Mouse (Mus musculus) lung, postnatal 0 days (tissue): ENCODE results near the gene Tpst2. TPM values are rescaled to one million over a fixed set of nuclear protein-coding genes. Genes with fewer than 3 reads are reported as not detected.

ENCODE experiments used
- ATAC-seq: fragments of 200-750 bp; cut with Nextera tagmentation; 2 replicates; pipeline ENCODE4 v1.8.0; 2017; ENCODE audit warnings: moderate library complexity
- DNase-seq: peaks from one replicate; pipeline ENCODE4 v3.0.0-alpha.2; 2016; ENCODE audit warnings: low spot score
- H3K27ac ChIP-seq: fragments of 300-500 bp; sonication (generic); 2 replicates; pipeline ENCODE4 v1.5.1; 2014; ENCODE audit warnings: antibody characterized with exemption, mild to moderate bottlenecking, low read length, mixed read lengths
- H3K27me3 ChIP-seq: fragments of 300-500 bp; sonication (generic); replicated peaks from 2 replicates; pipeline ENCODE4 v1.6.1; 2014; ENCODE audit warnings: low read length, mixed read lengths; ENCODE audit not compliant: insufficient read depth
- H3K36me3 ChIP-seq: fragments of 300-500 bp; sonication (generic); 2 replicates; pipeline ENCODE4 v1.6.1; 2014; ENCODE audit warnings: low read length, mixed read lengths; ENCODE audit not compliant: insufficient read depth
- H3K4me1 ChIP-seq: fragments of 300-500 bp; sonication (generic); 2 replicates; pipeline ENCODE4 v1.6.1; 2014; ENCODE audit warnings: antibody characterized with exemption, low read depth, low read length, mixed read lengths; ENCODE audit not compliant: insufficient read depth
- H3K4me2 ChIP-seq: fragments of 300-500 bp; sonication (generic); replicated peaks from 2 replicates; pipeline ENCODE4 v1.6.1; 2014; ENCODE audit warnings: low read depth, mild to moderate bottlenecking, low read length, moderate library complexity, mixed read lengths
- H3K4me3 ChIP-seq: fragments of 300-500 bp; sonication (generic); 2 replicates; pipeline ENCODE4 v1.5.1; 2014; ENCODE audit warnings: low read depth, low read length
- H3K9ac ChIP-seq: fragments of 300-500 bp; sonication (generic); replicated peaks from 2 replicates; pipeline ENCODE4 v1.6.1; 2014; ENCODE audit warnings: low read depth, mild to moderate bottlenecking
- H3K9me3 ChIP-seq: fragments of 300-500 bp; sonication (generic); 2 replicates; pipeline ENCODE4 v1.6.1; 2016; ENCODE audit warnings: low read length, mixed read lengths
- CTCF ChIP-seq: IDR thresholded peaks from 2 replicates; pipeline ENCODE4 v1.5.1; 2016; ENCODE audit warnings: antibody characterized with exemption, mild to moderate bottlenecking
- EP300 ChIP-seq: IDR thresholded peaks from 2 replicates; pipeline ENCODE4 v1.6.1; 2016; ENCODE audit warnings: antibody characterized with exemption, mild to moderate bottlenecking, control low read depth
- WGBS: fragments of 180-500 bp; shearing (Covaris S2); extraction: QIAGEN DNeasy Blood & Tissue Kit; methylation state at CpG from one replicate; pipeline ENCODE4 v1.1.7; 2014; 5-methylcytosine and 5-hydroxymethylcytosine counted together
- polyA plus RNA-seq: library from polyadenylated mRNA; unstranded; fragments of >200 nt; fragmentation: Nextera tagmentation; extraction: Ambion mirVana; gene quantifications from 2 replicates; pipeline ENCODE4 v1.2.1, GENCODE M21; 2015

Gene Tpst2
- polyA plus RNA-seq, 1 experiment from 2014 or later, result 106 TPM

GRCm38 (mm10) chr5:112335473-112335872 lies 59.0 kb downstream of the Tpst2 start:
- Histone ChIP-seq H3K27ac (no peak overlapping the region), H3K9me3 (no peaks in the 10 kb centered on the region), H3K4me1 (no peaks in the 10 kb centered on the region), H3K36me3 (peaks cover 58% of the 10 kb centered on the region), H3K4me2 (no peak overlapping the region), H3K4me3 (no peak overlapping the region), H3K9ac (no peak overlapping the region), H3K27me3 (no peaks in the 10 kb centered on the region)
- no peak for TF ChIP-seq EP300
- TF ChIP-seq CTCF, result peak; percentile 79
- peak; percentile 30 for DNase-seq
- peak; percentile 54 for ATAC-seq
- WGBS, result 6% methylated on average over 2 of the region's 2 CpGs

GRCm38 (mm10) chr5:112337004-112337403 lies 60.5 kb downstream of the Tpst2 start:
- ATAC-seq (no peak), DNase-seq (no peak)
- H3K9me3 ChIP-seq, result no peaks in the 10 kb centered on the region
- no peak overlapping the region for H3K4me2 ChIP-seq
- no peak for TF ChIP-seq CTCF
- no peak for TF ChIP-seq EP300
- no peaks in the 10 kb centered on the region for H3K27me3 ChIP-seq
- H3K9ac ChIP-seq, result no peak overlapping the region
- no peak overlapping the region for H3K27ac ChIP-seq
- H3K4me3 ChIP-seq, result no peak overlapping the region
- no peaks in the 10 kb centered on the region for H3K4me1 ChIP-seq
- H3K36me3 ChIP-seq, result peaks cover 45% of the 10 kb centered on the region
- 89% methylated on average over 22 of the region's 22 CpGs for WGBS

GRCm38 (mm10) chr5:112339215-112339614 lies 62.7 kb downstream of the Tpst2 start:
- Histone ChIP-seq H3K36me3 (peaks cover 30% of the 10 kb centered on the region), H3K4me2 (no peak overlapping the region), H3K4me1 (0 out of 2 replicates have a peak, but pooled peaks cover 3% of the 10 kb centered on the region), H3K4me3 (no peak overlapping the region), H3K27ac (no peak overlapping the region), H3K9ac (no peak overlapping the region), H3K9me3 (no peaks in the 10 kb centered on the region), H3K27me3 (no peaks in the 10 kb centered on the region)
- DNase-seq (peak; percentile 32), ATAC-seq (no peak)
- 70% methylated on average over 7 of the region's 7 CpGs for WGBS
- no peak for TF ChIP-seq EP300
- TF ChIP-seq CTCF, result peak; percentile 13; the same call in 1 of the 2 replicates

DNA sequence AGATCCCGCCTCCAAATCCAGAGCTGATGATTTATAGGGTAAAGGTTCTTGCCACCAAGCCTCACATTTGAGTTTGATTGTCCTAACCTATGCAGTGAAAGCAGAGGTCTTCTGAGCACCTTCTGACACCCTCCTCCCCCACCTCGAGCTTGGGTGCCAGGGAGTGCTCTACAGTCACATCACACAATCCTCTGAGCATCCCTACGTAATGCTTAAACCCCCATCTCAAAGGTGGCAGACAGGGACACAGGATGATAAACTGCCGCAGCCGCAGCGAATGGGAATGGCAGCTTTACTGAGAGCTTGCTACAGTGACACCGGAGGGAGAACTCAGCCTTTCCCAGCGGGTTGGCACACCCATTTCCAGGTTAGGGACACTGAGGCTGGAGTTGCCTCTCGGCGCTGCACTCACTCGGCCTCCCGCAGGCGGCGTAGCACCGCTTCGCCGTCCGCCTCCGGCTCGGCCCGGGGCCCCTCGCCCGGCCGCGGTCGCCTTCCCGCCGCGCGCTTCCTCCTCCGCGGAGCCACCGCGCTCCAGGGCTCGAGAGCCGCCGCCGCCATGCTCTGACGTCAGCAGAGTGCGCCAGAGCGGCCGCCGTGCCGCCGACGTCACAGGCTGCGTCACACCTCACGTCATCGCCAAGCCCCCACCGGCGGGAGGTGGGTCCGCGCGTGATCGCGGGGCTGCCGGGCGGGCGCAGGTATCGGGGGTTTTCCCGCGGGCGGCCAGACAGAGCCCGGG lies 66.1 kb downstream of the Tpst2 start, which contains the start of the genes Srrd and Hps4:
TSS of gene Srrd (minus strand) at position 578 of the 742 bp plus-strand sequence.
TSS of gene Hps4 (plus strand) at position 621 of the 742 bp plus-strand sequence.
- 2% methylated on average over 52 of the region's 64 CpGs for WGBS
- Histone ChIP-seq H3K4me2 (peak within 1 kb of the TSS; percentile 65), H3K9ac (peak within 1 kb of the TSS; percentile 76), H3K4me1 (0 out of 2 replicates have a peak, but pooled peaks cover 3% of the 10 kb centered on the region), H3K27ac (peak within 1 kb of the TSS; percentile 78), H3K9me3 (no peaks in the 10 kb centered on the region), H3K27me3 (no peaks in the 10 kb centered on the region), H3K4me3 (peak within 1 kb of the TSS; percentile 87), H3K36me3 (0 out of 2 replicates have a peak, but pooled peaks cover 1% of the 10 kb centered on the region)
- peak; percentile 86 for ATAC-seq
- TF ChIP-seq CTCF (no peak; the same call in 1 of the 2 replicates), EP300 (no peak)
- peak; percentile 80 for DNase-seq

DNA sequence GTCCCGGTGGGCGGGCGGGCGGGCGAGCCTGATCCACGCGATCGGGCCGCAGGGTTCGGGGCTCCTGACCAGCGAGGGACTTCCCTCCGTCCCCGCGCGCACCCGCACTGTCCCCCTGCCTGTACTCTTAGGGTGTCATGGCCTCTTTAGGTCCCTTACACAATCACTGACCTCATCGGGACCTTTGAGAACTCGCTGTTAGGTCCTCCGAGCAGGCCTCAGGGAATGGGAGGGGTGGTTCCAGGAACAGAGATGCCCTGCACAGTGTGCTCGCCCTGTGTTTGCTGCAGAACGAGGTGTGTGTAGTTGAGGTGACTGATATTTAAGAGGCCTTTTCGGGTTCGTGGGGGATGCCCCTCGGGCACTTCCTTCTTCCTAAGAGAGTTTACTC lies 66.7 kb downstream of the Tpst2 start:
- Histone ChIP-seq H3K9ac (peak overlapping the region; percentile 76), H3K4me3 (peak overlapping the region; percentile 87), H3K27ac (peak overlapping the region; percentile 78), H3K4me2 (peak overlapping the region; percentile 65), H3K9me3 (no peaks in the 10 kb centered on the region), H3K4me1 (0 out of 2 replicates have a peak, but pooled peaks cover 3% of the 10 kb centered on the region), H3K36me3 (no peaks in the 10 kb centered on the region), H3K27me3 (no peaks in the 10 kb centered on the region)
- no peak for TF ChIP-seq EP300
- TF ChIP-seq CTCF, result 0 out of 2 replicates have a peak, but pooled peaks have one; percentile 7
- DNase-seq (peak; percentile 69), ATAC-seq (peak; percentile 85)
- WGBS, result 0% methylated on average over 24 of the region's 24 CpGs

DNA sequence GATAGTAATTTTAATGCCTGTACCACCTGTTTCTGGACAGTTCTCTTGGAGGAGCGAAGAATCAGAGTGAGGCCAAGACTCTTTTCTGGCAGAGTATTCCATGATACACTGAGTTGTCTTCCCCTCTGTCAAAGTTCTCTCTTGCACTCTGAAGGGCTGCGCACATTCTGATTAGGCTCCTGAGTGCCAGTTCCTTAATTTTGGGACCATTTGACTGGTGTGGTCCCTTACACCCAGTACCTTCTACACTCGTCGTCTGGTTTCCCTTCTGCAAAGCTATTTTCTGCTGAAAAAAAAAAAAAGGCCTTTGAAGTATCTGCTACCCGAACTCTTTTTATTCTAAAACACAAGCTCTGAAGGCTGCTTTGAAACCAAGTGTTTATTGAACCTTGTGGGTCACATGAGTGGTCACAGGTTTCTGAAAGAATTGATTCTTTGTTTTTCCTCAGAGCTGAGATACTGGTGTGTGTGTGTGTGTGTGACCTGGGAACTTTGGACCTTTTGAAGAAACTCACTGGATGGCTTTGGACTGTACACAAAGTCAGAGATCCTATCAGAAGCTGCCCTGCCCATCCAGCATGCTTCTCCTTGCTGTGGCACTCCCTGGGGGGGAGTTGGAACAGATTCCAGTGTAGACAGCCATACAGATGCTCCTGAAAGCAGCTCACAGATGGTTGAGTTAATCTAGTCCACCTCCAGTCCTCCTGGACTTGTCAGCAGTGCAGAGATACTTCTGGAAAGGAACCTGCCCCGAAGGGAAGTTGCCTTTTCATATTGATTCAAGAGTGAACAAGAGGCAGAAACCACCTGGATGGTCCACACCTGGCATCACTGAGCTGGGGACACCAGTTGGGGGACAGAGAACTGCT lies 67.8 kb downstream of the Tpst2 start:
- DNase-seq (no peak), ATAC-seq (no peak)
- 0 out of 2 replicates have a peak, but pooled peaks cover 3% of the 10 kb centered on the region for H3K4me1 ChIP-seq
- no peak overlapping the region for H3K27ac ChIP-seq
- no peaks in the 10 kb centered on the region for H3K9me3 ChIP-seq
- H3K9ac ChIP-seq, result no peak overlapping the region
- H3K36me3 ChIP-seq, result peaks cover under 1% of the 10 kb centered on the region; the same call in 1 of the 2 replicates
- no peak overlapping the region for H3K4me3 ChIP-seq
- H3K27me3 ChIP-seq, result no peaks in the 10 kb centered on the region
- no peak for TF ChIP-seq EP300
- TF ChIP-seq CTCF, result no peak
- H3K4me2 ChIP-seq, result no peak overlapping the region
- WGBS, result 74% methylated on average over 6 of the region's 6 CpGs
